Mouse (Mus musculus) E14TG2a.4 (cell line): ENCODE measurements around the gene Kmt5a.
"Not testable (repeated sequence)": the region's sequence is repeated elsewhere in the genome, so short reads cannot be mapped to it uniquely, and the experiment has no call there.

ENCODE experiments used
- H3K27me3 ChIP-seq: 2 replicates; pipeline ENCODE4 v1.6.1; 2014; ENCODE audit warnings: low read length, control low read depth; ENCODE audit not compliant: insufficient read depth
- H3K36me3 ChIP-seq: 2 replicates; pipeline ENCODE4 v1.6.1; 2014; ENCODE audit warnings: low read length, control low read depth; ENCODE audit not compliant: insufficient read depth
- H3K4me1 ChIP-seq: replicated peaks from 2 replicates; pipeline ENCODE4 v1.6.1; 2014; ENCODE audit warnings: low read depth, low read length, control low read depth
- H3K4me3 ChIP-seq: replicated peaks from 2 replicates; pipeline ENCODE4 v1.5.1; 2014; ENCODE audit warnings: mild to moderate bottlenecking, low read length
- H3K9me3 ChIP-seq: 2 replicates; pipeline ENCODE4 v1.6.1; 2014; ENCODE audit warnings: low read length, control low read depth
- CTCF ChIP-seq: conservative IDR thresholded peaks from 2 replicates; pipeline ENCODE4 v1.5.1; 2014; ENCODE audit warnings: low read length
- NANOG ChIP-seq: IDR thresholded peaks from 2 replicates; pipeline ENCODE4 v1.6.1; 2014; ENCODE audit warnings: borderline replicate concordance, low read length, mixed read lengths
- POU5F1 ChIP-seq: IDR thresholded peaks from 2 replicates; pipeline ENCODE4 v1.6.1; 2014; ENCODE audit warnings: low read length, borderline replicate concordance

Kmt5a gene

DNA sequence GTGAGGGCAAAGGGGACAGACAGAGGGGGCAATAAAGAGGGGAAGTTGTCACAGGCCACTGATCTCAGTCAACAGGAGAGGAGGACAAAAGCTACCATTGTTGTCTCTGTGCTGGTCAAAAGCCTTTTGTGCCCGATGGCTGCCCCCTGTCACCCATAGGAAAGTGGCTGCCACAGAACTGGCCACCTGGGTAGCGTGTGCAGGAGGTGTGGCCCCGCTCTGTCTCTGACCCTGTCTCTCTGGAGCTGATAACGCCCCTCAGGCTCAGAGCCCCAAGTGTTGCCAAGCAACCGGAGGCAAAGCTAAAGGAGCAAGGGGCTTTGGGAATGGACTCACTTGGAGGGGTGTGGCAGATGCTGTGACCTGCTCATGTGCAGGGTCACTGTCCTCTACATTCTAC is 59.3 kb downstream of the Kmt5a start:
- H3K36me3 ChIP-seq, result peaks cover 61% of the 10 kb centered on the region
- no peaks in the 10 kb centered on the region for H3K27me3 ChIP-seq
- H3K9me3 ChIP-seq, result no peaks in the 10 kb centered on the region
- H3K4me3 ChIP-seq, result no peak overlapping the region
- H3K4me1 ChIP-seq, result peaks cover 79% of the 10 kb centered on the region
- TF ChIP-seq POU5F1, result no peak

GRCm38 (mm10) chr5:124500037-124500436 is 60.3 kb downstream of the Kmt5a start:
- not testable (repeated sequence) for H3K4me3 ChIP-seq, H3K9me3 ChIP-seq, H3K27me3 ChIP-seq
- Histone ChIP-seq H3K4me1 (peaks cover 87% of the 10 kb centered on the region), H3K36me3 (peaks cover 54% of the 10 kb centered on the region)

DNA sequence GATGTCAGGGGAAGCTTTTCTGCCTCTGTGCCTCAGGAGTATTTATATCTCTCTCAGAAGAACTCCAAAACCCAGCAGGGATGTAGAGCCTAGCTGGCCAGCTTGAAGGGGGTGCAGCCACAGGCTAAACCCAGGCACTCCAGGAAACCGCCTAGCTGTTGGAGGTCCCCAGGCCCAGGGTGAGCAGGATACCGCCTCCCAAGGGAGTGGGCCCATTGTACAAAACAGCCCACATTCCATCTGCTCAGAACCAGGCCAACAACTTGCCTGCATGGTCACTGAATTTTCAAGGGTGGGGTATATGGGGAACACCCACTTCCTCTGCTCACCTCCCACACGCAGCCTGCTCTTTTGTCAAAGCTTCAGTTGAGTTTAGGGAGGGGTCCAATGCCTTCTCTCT is 60.8 kb downstream of the Kmt5a start:
- Histone ChIP-seq H3K9me3 (no peaks in the 10 kb centered on the region), H3K27me3 (0 out of 2 replicates have a peak, but pooled peaks cover 3% of the 10 kb centered on the region), H3K4me1 (peaks cover 88% of the 10 kb centered on the region), H3K36me3 (peaks cover 53% of the 10 kb centered on the region), H3K4me3 (0 out of 2 replicates have a peak overlapping the region, but pooled peaks have one; percentile 5)
- TF ChIP-seq POU5F1 (no peak), CTCF (no peak), NANOG (no peak)

- H3K36me3 ChIP-seq, result peaks cover 43% of the 10 kb centered on the region
- no peak overlapping the region; the same call in 1 of the 2 replicates for H3K4me3 ChIP-seq
- no peak for TF ChIP-seq POU5F1
- TF ChIP-seq CTCF, result no peak
- TF ChIP-seq NANOG, result no peak
- H3K9me3 ChIP-seq, result no peaks in the 10 kb centered on the region
- 0 out of 2 replicates have a peak, but pooled peaks cover 3% of the 10 kb centered on the region for H3K27me3 ChIP-seq
- H3K4me1 ChIP-seq, result peaks cover 85% of the 10 kb centered on the region
Observed at GRCm38 (mm10) chr5:124501541-124501940, 61.8 kb downstream of the Kmt5a start.

- no peak for TF ChIP-seq NANOG
- no peak for TF ChIP-seq CTCF
- no peak for TF ChIP-seq POU5F1
- Histone ChIP-seq H3K27me3 (0 out of 2 replicates have a peak, but pooled peaks cover 3% of the 10 kb centered on the region), H3K4me3 (peak overlapping the region; percentile 61), H3K4me1 (peaks cover 78% of the 10 kb centered on the region), H3K9me3 (no peaks in the 10 kb centered on the region), H3K36me3 (peaks cover 32% of the 10 kb centered on the region)
Observed at GRCm38 (mm10) chr5:124503742-124504141, 64.0 kb downstream of the Kmt5a start.

- H3K9me3 ChIP-seq, result no peaks in the 10 kb centered on the region
- TF ChIP-seq NANOG, result no peak
- TF ChIP-seq POU5F1, result no peak
- TF ChIP-seq CTCF, result no peak
- peaks cover 27% of the 10 kb centered on the region for H3K36me3 ChIP-seq
- H3K27me3 ChIP-seq, result 0 out of 2 replicates have a peak, but pooled peaks cover 3% of the 10 kb centered on the region
- H3K4me1 ChIP-seq, result peaks cover 79% of the 10 kb centered on the region
- no peak overlapping the region for H3K4me3 ChIP-seq
Observed at GRCm38 (mm10) chr5:124505235-124505634, 65.5 kb downstream of the Kmt5a start.

- peaks cover 23% of the 10 kb centered on the region for H3K36me3 ChIP-seq
Observed at GRCm38 (mm10) chr5:124506731-124507359, 67.1 kb downstream of the Kmt5a start.

GRCm38 (mm10) chr5:124509200-124509599 is 69.5 kb downstream of the Kmt5a start:
- Histone ChIP-seq H3K4me3 (no peak overlapping the region), H3K4me1 (peaks cover 54% of the 10 kb centered on the region), H3K36me3 (peaks cover 24% of the 10 kb centered on the region), H3K9me3 (no peaks in the 10 kb centered on the region), H3K27me3 (0 out of 2 replicates have a peak, but pooled peaks cover 3% of the 10 kb centered on the region)
- TF ChIP-seq NANOG (no peak), CTCF (no peak), POU5F1 (no peak)

More at GRCm38 (mm10) chr5:124506731-124507359, 67.1 kb downstream of the Kmt5a start:
- TF ChIP-seq POU5F1, result no peak
- TF ChIP-seq CTCF, result no peak
- no peak for TF ChIP-seq NANOG
- Histone ChIP-seq H3K9me3 (no peaks in the 10 kb centered on the region), H3K27me3 (0 out of 2 replicates have a peak, but pooled peaks cover 3% of the 10 kb centered on the region), H3K4me3 (0 out of 2 replicates have a peak overlapping the region, but pooled peaks have one; percentile 7), H3K4me1 (peaks cover 73% of the 10 kb centered on the region)

DNA sequence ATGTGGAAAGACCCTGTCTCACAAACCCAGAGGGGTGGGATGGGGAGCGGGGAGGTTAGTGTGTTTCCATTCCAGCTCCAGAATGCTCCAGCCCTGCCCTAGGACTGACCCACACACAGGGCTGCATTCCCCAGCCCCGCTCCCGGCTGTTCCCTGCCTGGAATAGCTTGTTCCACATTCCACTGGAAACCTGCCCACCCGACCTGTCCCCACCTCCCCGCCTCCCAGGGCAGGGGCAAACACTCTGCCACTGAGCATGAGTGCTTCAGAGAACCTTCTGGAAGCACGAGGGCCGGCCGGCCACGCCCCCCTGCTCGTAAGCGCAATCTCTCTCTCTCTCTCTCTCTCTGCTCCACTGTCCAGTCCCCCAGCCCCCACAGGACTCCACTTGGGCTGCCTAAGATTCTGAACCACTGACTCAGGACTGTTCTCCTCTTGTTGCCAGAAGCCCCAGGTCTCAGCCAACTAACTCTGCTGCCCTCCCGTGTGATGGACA is 70.1 kb downstream of the Kmt5a start:
- peaks cover 49% of the 10 kb centered on the region for H3K4me1 ChIP-seq
- no peaks in the 10 kb centered on the region for H3K9me3 ChIP-seq
- TF ChIP-seq CTCF (no peak), NANOG (no peak), POU5F1 (no peak)
- H3K27me3 ChIP-seq, result 0 out of 2 replicates have a peak, but pooled peaks cover 2% of the 10 kb centered on the region
- peaks cover 28% of the 10 kb centered on the region for H3K36me3 ChIP-seq
- H3K4me3 ChIP-seq, result peak overlapping the region; percentile 7; the same call in 1 of the 2 replicates
